Mouse (Mus musculus) CH12.LX (cell line): ENCODE measurements around the gene Kat2a. TPM values are rescaled to one million over a fixed set of nuclear protein-coding genes. Genes with fewer than 3 reads are reported as not detected.

Experiments
- DNase-seq: peaks from one replicate; pipeline ENCODE4 v3.0.0-alpha.2; 2013; ENCODE audit errors: extremely low read depth
- H3K27ac ChIP-seq: 2 replicates; pipeline ENCODE4 v1.5.1; 2012; ENCODE audit warnings: low read depth, mild to moderate bottlenecking, control low read depth, moderate library complexity; ENCODE audit not compliant: insufficient read depth
- H3K27me3 ChIP-seq: replicated peaks from 2 replicates; pipeline ENCODE3; 2012; ENCODE audit warnings: inconsistent platforms
- H3K36me3 ChIP-seq, 2 experiments: replicated peaks in 1 of 2; 2 replicates each; pipeline versions ENCODE3 to v1.6.1; 2012; ENCODE audit warnings: inconsistent platforms in 1 of 2, low read length in 1 of 2, mild to moderate bottlenecking in 1 of 2, mixed read lengths in 1 of 2, moderate library complexity in 1 of 2; ENCODE audit not compliant: control insufficient read depth in 1 of 2, insufficient read depth in 1 of 2
- H3K4me1 ChIP-seq, 2 experiments: 2 replicates each; pipeline ENCODE4 v1.6.1; 2012; ENCODE audit warnings: inconsistent platforms in 1 of 2, moderate library complexity in 1 of 2; ENCODE audit not compliant: insufficient read depth in 2 of 2, control insufficient read depth in 1 of 2
- H3K4me2 ChIP-seq: 2 replicates; pipeline ENCODE4 v1.6.1; 2012; ENCODE audit warnings: low read depth, mild to moderate bottlenecking, control low read depth; ENCODE audit not compliant: poor library complexity, insufficient read depth, severe bottlenecking
- H3K4me3 ChIP-seq, 3 experiments: fragments of 150-350 bp in 1 of 3; sonication (generic) in 1 of 3; replicated peaks in 1 of 3; 2 replicates each; pipeline versions ENCODE3 to v1.5.1; 2011 to 2012; ENCODE audit warnings: low read depth in 2 of 3, low read length in 2 of 3, mild to moderate bottlenecking in 2 of 3, moderate library complexity in 2 of 3, control low read depth in 1 of 3, improper control_type of control experiment in 1 of 3, inconsistent platforms in 1 of 3, mixed read lengths in 1 of 3; ENCODE audit not compliant: poor library complexity in 1 of 3
- H3K79me2 ChIP-seq: replicated peaks from 2 replicates; pipeline ENCODE4 v1.6.1; 2012; ENCODE audit warnings: mild to moderate bottlenecking, moderate library complexity; ENCODE audit not compliant: control insufficient read depth, poor library complexity, insufficient read depth, severe bottlenecking; ENCODE audit errors: extremely low read depth
- H3K9ac ChIP-seq: 2 replicates; pipeline ENCODE4 v1.6.1; 2012; ENCODE audit warnings: low read depth, mild to moderate bottlenecking, control low read depth, moderate library complexity; ENCODE audit not compliant: insufficient read depth
- H3K9me3 ChIP-seq: replicated peaks from 2 replicates; pipeline ENCODE3; 2012; ENCODE audit warnings: low read length, inconsistent platforms, mixed read lengths
- CHD2 ChIP-seq: IDR thresholded peaks from 2 replicates; pipeline ENCODE4 v1.6.1; 2011; ENCODE audit warnings: low read length, improper control_type of control experiment
- E2F4 ChIP-seq: IDR thresholded peaks from 2 replicates; pipeline ENCODE4 v1.6.1; 2011; ENCODE audit warnings: low read depth, low read length, improper control_type of control experiment; ENCODE audit not compliant: insufficient replicate concordance
- ELF1 ChIP-seq: IDR thresholded peaks from 2 replicates; pipeline ENCODE4 v1.6.1; 2014; ENCODE audit warnings: low read depth, mild to moderate bottlenecking, inconsistent platforms, low read length, improper control_type of control experiment
- HCFC1 ChIP-seq: IDR thresholded peaks from 2 replicates; pipeline ENCODE4 v1.6.1; 2012; ENCODE audit warnings: low read depth, mild to moderate bottlenecking, inconsistent platforms, low read length, improper control_type of control experiment
- JUND ChIP-seq: conservative IDR thresholded peaks from 2 replicates; pipeline ENCODE4 v1.6.1; 2011; ENCODE audit warnings: low read depth, low read length, improper control_type of control experiment
- KAT2A ChIP-seq: IDR thresholded peaks from 2 replicates; pipeline ENCODE4 v1.6.1; 2012; ENCODE audit warnings: low read length, improper control_type of control experiment, inconsistent platforms; ENCODE audit not compliant: insufficient replicate concordance
- MAX ChIP-seq: IDR thresholded peaks from 2 replicates; pipeline ENCODE4 v1.6.1; 2011; ENCODE audit warnings: low read length, improper control_type of control experiment
- MEF2A ChIP-seq: IDR thresholded peaks from 2 replicates; pipeline ENCODE4 v1.6.1; 2014; ENCODE audit warnings: low read depth, mild to moderate bottlenecking, inconsistent platforms, low read length, improper control_type of control experiment, borderline replicate concordance
- MXI1 ChIP-seq: IDR thresholded peaks from 2 replicates; pipeline ENCODE4 v1.6.1; 2011; ENCODE audit warnings: mild to moderate bottlenecking, low read depth, low read length, improper control_type of control experiment
- POLR2A ChIP-seq: IDR thresholded peaks from 2 replicates; pipeline ENCODE4 v1.6.1; 2011; ENCODE audit warnings: low read depth, mild to moderate bottlenecking, improper control_type of control experiment, low read length
- POLR2AphosphoS2 ChIP-seq: IDR thresholded peaks from 2 replicates; pipeline ENCODE4 v1.6.1; 2011; ENCODE audit warnings: low read depth, low read length, improper control_type of control experiment
- RCOR1 ChIP-seq: conservative IDR thresholded peaks from 2 replicates; pipeline ENCODE4 v1.6.1; 2012; ENCODE audit warnings: low read depth, mild to moderate bottlenecking, inconsistent platforms, low read length, improper control_type of control experiment
- SMC3 ChIP-seq: IDR thresholded peaks from 2 replicates; pipeline ENCODE4 v1.6.1; 2011; ENCODE audit warnings: low read depth, low read length, improper control_type of control experiment
- UBTF ChIP-seq: IDR thresholded peaks from 2 replicates; pipeline ENCODE4 v1.6.1; 2012; ENCODE audit warnings: low read depth, mild to moderate bottlenecking, inconsistent platforms, low read length, improper control_type of control experiment, moderate library complexity
- USF2 ChIP-seq: conservative IDR thresholded peaks from 2 replicates; pipeline ENCODE4 v1.6.1; 2011; ENCODE audit warnings: low read depth, low read length, improper control_type of control experiment
- ZC3H11A ChIP-seq: IDR thresholded peaks from 2 replicates; pipeline ENCODE4 v1.6.1; 2012; ENCODE audit warnings: low read depth, mild to moderate bottlenecking, inconsistent platforms, low read length, improper control_type of control experiment
- dilution Hi-C: fragments of 300-500 bp; cut with MboI; formaldehyde crosslinking; loops from 2 replicates; pipeline ENCODE4 v1.14.3; 2020; ENCODE audit warnings: low sequenced_read_pairs; ENCODE audit not compliant: extremely low pct_unique_long_range_greater_than_20kb, extremely low pct_ligation_motif_present
- in situ Hi-C: fragments of 300-500 bp; cut with MboI; formaldehyde crosslinking; loops from 3 replicates; pipeline ENCODE4 v1.14.3; 2019; ENCODE audit warnings: low sequenced_read_pairs, low pct_ligation_motif_present, low pct_unique_long_range_greater_than_20kb, mixed read lengths
- polyA plus RNA-seq: library from polyadenylated mRNA; unstranded; fragments of >175 nt; gene quantifications from 2 replicates; pipeline ENCODE4 v1.2.1, GENCODE M21; 2012; ENCODE audit warnings: low read depth; ENCODE audit not compliant: insufficient read length
- total RNA-seq, 2 experiments: library from RNA; depleted of rRNA; stranded (reverse); fragments of 300-350 nt in 1 of 2; fragments of >200 nt in 1 of 2; gene quantifications; 2 replicates each; pipeline ENCODE4 v1.2.3; 2012 to 2014

The Kat2a gene
- total and polyA plus RNA-seq, 3 experiments = 27.2 to 82.9 (median 30.7) TPM

GRCm38 (mm10) chr11:100713735-100714533, 1.7 kb upstream of the Kat2a start, which contains the start of gene Hspb9:
Hspb9 (plus strand) TSS chr11:100713850.
- no peak for DNase-seq
- TF ChIP-seq HCFC1 (no peak), UBTF (no peak), MEF2A (no peak), RCOR1 (no peak), USF2 (no peak), ELF1 (no peak), POLR2A (no peak), SMC3 (no peak), E2F4 (no peak), CHD2 (no peak), KAT2A (no peak), JUND (no peak), MAX (no peak), MXI1 (no peak)
- TF ChIP-seq, all 38 proteins: peak for 0
- no peaks in the 10 kb centered on the region for H3K27me3 ChIP-seq
- H3K9ac ChIP-seq = peak within 1 kb of the TSS; percentile 97; the same call in 1 of the 2 replicates
- peaks cover 9 to 20% of the 10 kb centered on the region in 2 experiments for H3K4me1 ChIP-seq
- H3K9me3 ChIP-seq = no peaks in the 10 kb centered on the region
- H3K4me2 ChIP-seq = no peak within 1 kb of the TSS
- peaks cover 60 to 82% of the 10 kb centered on the region in 2 experiments for H3K36me3 ChIP-seq
- dilution Hi-C loops (no loop called here), in situ Hi-C loops (no loop called here)
- no peak within 1 kb of the TSS for H3K4me3 ChIP-seq
- no peak within 1 kb of the TSS for H3K27ac ChIP-seq
- peaks cover 4% of the 10 kb centered on the region; the same call in 1 of the 2 replicates for H3K79me2 ChIP-seq

GRCm38 (mm10) chr11:100713174-100713573, 909 bp upstream of the Kat2a start:
- Histone ChIP-seq H3K4me2 (no peak overlapping the region), H3K9ac (no peak overlapping the region), H3K79me2 (peaks cover 4% of the 10 kb centered on the region; the same call in 1 of the 2 replicates), H3K4me3 (no peak overlapping the region), H3K27me3 (no peaks in the 10 kb centered on the region), H3K36me3 (peaks cover 61 to 82% of the 10 kb centered on the region in 2 experiments), H3K4me1 (peaks cover 9 to 28% of the 10 kb centered on the region in 2 experiments), H3K9me3 (no peaks in the 10 kb centered on the region), H3K27ac (no peak overlapping the region)
- in situ Hi-C loops = no loop called here
- dilution Hi-C loops = no loop called here
- TF ChIP-seq UBTF = no peak
- no peak for TF ChIP-seq JUND
- TF ChIP-seq POLR2AphosphoS2 = 0 out of 2 replicates have a peak, but pooled peaks have one; percentile 1
- no peak for TF ChIP-seq ELF1
- no peak for TF ChIP-seq MXI1
- TF ChIP-seq ZC3H11A = no peak
- no peak for TF ChIP-seq MEF2A
- no peak for DNase-seq
